Mouse (Mus musculus): ENCODE measurements around the gene Pisd. TPM values are rescaled to one million over a fixed set of nuclear protein-coding genes. Genes with fewer than 3 reads are reported as not detected.
"Not testable (repeated sequence)": the region's sequence is repeated elsewhere in the genome, so short reads cannot be mapped to it uniquely, and the experiment has no call there.

Gene Pisd
- polyA plus RNA-seq, 1 experiment from 2014 or later: 78.0 TPM

GRCm38 (mm10) chr5:32740850-32741249 is 44.6 kb downstream of the Pisd start:
- H3K36me3 ChIP-seq; H3K4me2 ChIP-seq (replicated peaks); H3K4me3 ChIP-seq; H3K27ac ChIP-seq; H3K27me3 ChIP-seq (replicated peaks); ATAC-seq (ENCODE audit: low FRiP score, low read depth); H3K9me3 ChIP-seq; H3K9ac ChIP-seq; H3K4me1 ChIP-seq: not testable (repeated sequence)
- 87% methylated on average over 8 of the region's 8 CpGs for WGBS

GRCm38 (mm10) chr5:32740138-32740537 is 45.3 kb downstream of the Pisd start:
- Histone ChIP-seq H3K9me3 (no peaks in the 10 kb centered on the region), H3K36me3 (peaks cover 14% of the 10 kb centered on the region; the same call in 1 of the 2 replicates), H3K4me3 (no peak overlapping the region), H3K27me3 (replicated peaks) (no peaks in the 10 kb centered on the region), H3K9ac (no peak overlapping the region), H3K4me1 (peaks cover 6% of the 10 kb centered on the region; the same call in 1 of the 2 replicates), H3K27ac (no peak overlapping the region), H3K4me2 (replicated peaks) (no peak overlapping the region)
- ATAC-seq (ENCODE audit: low FRiP score, low read depth): no peak
- 97% methylated on average over 3 of the region's 3 CpGs for WGBS

- WGBS: 89% methylated on average over 3 of the region's 3 CpGs
- ATAC-seq (ENCODE audit: low FRiP score, low read depth); H3K4me3 ChIP-seq; H3K4me2 ChIP-seq (replicated peaks); H3K27ac ChIP-seq; H3K27me3 ChIP-seq (replicated peaks); H3K4me1 ChIP-seq; H3K9me3 ChIP-seq; H3K9ac ChIP-seq: not testable (repeated sequence)
- H3K36me3 ChIP-seq: peaks cover 18% of the 10 kb centered on the region; the same call in 1 of the 2 replicates
Measured at GRCm38 (mm10) chr5:32736770-32737169, 48.7 kb downstream of the Pisd start.

GRCm38 (mm10) chr5:32735779-32736178 is 49.7 kb downstream of the Pisd start:
- WGBS: 89% methylated on average over 6 of the region's 6 CpGs
- Histone ChIP-seq H3K4me3 (no peak overlapping the region), H3K27me3 (replicated peaks) (no peaks in the 10 kb centered on the region), H3K9ac (no peak overlapping the region), H3K36me3 (peaks cover 18% of the 10 kb centered on the region; the same call in 1 of the 2 replicates), H3K4me2 (replicated peaks) (no peak overlapping the region), H3K9me3 (no peaks in the 10 kb centered on the region), H3K4me1 (no peaks in the 10 kb centered on the region), H3K27ac (no peak overlapping the region)
- ATAC-seq (ENCODE audit: low FRiP score, low read depth): no peak

- peaks cover 18% of the 10 kb centered on the region; the same call in 1 of the 2 replicates for H3K36me3 ChIP-seq
- not testable (repeated sequence) for H3K27ac ChIP-seq; ATAC-seq (ENCODE audit: low FRiP score, low read depth); H3K4me2 ChIP-seq (replicated peaks); H3K27me3 ChIP-seq (replicated peaks); H3K4me3 ChIP-seq; H3K9me3 ChIP-seq; H3K9ac ChIP-seq; H3K4me1 ChIP-seq
- WGBS: 92% methylated on average over 6 of the region's 6 CpGs
Measured at GRCm38 (mm10) chr5:32733892-32734291, 51.6 kb downstream of the Pisd start.

- H3K4me1 ChIP-seq: no peaks in the 10 kb centered on the region
- H3K4me3 ChIP-seq: no peak overlapping the region
- no peak overlapping the region for H3K9ac ChIP-seq
- no peaks in the 10 kb centered on the region; the same call in 1 of the 2 replicates for H3K36me3 ChIP-seq
- H3K27me3 ChIP-seq (replicated peaks): no peaks in the 10 kb centered on the region
- H3K9me3 ChIP-seq: no peaks in the 10 kb centered on the region
- H3K4me2 ChIP-seq (replicated peaks): no peak overlapping the region
- 88% methylated on average over 8 of the region's 8 CpGs for WGBS
- H3K27ac ChIP-seq: no peak overlapping the region
- ATAC-seq (ENCODE audit: low FRiP score, low read depth): no peak
Measured at GRCm38 (mm10) chr5:32728851-32729250, 56.6 kb downstream of the Pisd start.

GRCm38 (mm10) chr5:32728300-32728699 is 57.1 kb downstream of the Pisd start:
- no peak for ATAC-seq (ENCODE audit: low FRiP score, low read depth)

GRCm38 (mm10) chr5:32725397-32725796 is 60.0 kb downstream of the Pisd start:
- not testable (repeated sequence) for H3K4me2 ChIP-seq (replicated peaks); H3K9me3 ChIP-seq; ATAC-seq (ENCODE audit: low FRiP score, low read depth); H3K36me3 ChIP-seq; H3K4me1 ChIP-seq; H3K4me3 ChIP-seq; H3K9ac ChIP-seq; H3K27me3 ChIP-seq (replicated peaks); H3K27ac ChIP-seq
- 76% methylated on average over 3 of the region's 3 CpGs for WGBS

More at GRCm38 (mm10) chr5:32728300-32728699, 57.1 kb downstream of the Pisd start:
- WGBS: 91% methylated on average over 7 of the region's 7 CpGs
- H3K27ac ChIP-seq: no peak overlapping the region
- H3K4me3 ChIP-seq: no peak overlapping the region
- no peaks in the 10 kb centered on the region for H3K27me3 ChIP-seq (replicated peaks)
- no peaks in the 10 kb centered on the region for H3K9me3 ChIP-seq
- H3K36me3 ChIP-seq: no peaks in the 10 kb centered on the region; the same call in 1 of the 2 replicates
- no peak overlapping the region for H3K4me2 ChIP-seq (replicated peaks)
- no peaks in the 10 kb centered on the region for H3K4me1 ChIP-seq
- no peak overlapping the region for H3K9ac ChIP-seq

GRCm38 (mm10) chr5:32723981-32724380 is 61.5 kb downstream of the Pisd start:
- Histone ChIP-seq H3K36me3 (no peaks in the 10 kb centered on the region), H3K27me3 (replicated peaks) (no peaks in the 10 kb centered on the region), H3K4me3 (no peak overlapping the region), H3K9me3 (no peaks in the 10 kb centered on the region), H3K4me1 (no peaks in the 10 kb centered on the region), H3K27ac (no peak overlapping the region), H3K9ac (no peak overlapping the region), H3K4me2 (replicated peaks) (no peak overlapping the region)
- no peak for ATAC-seq (ENCODE audit: low FRiP score, low read depth)
- WGBS: 86% methylated on average over 7 of the region's 7 CpGs

GRCm38 (mm10) chr5:32722711-32723110 is 62.7 kb downstream of the Pisd start:
- WGBS: 89% methylated on average over 8 of the region's 8 CpGs
- H3K9me3 ChIP-seq; H3K4me2 ChIP-seq (replicated peaks); H3K4me1 ChIP-seq; H3K9ac ChIP-seq; H3K27me3 ChIP-seq (replicated peaks); ATAC-seq (ENCODE audit: low FRiP score, low read depth); H3K4me3 ChIP-seq; H3K36me3 ChIP-seq; H3K27ac ChIP-seq: not testable (repeated sequence)

GRCm38 (mm10) chr5:32722263-32722662 is 63.2 kb downstream of the Pisd start:
- no peaks in the 10 kb centered on the region for H3K27me3 ChIP-seq (replicated peaks)
- H3K4me2 ChIP-seq (replicated peaks): no peak overlapping the region
- no peak overlapping the region for H3K4me3 ChIP-seq
- H3K27ac ChIP-seq: no peak overlapping the region
- no peak for ATAC-seq (ENCODE audit: low FRiP score, low read depth)
- no peaks in the 10 kb centered on the region for H3K36me3 ChIP-seq
- no peaks in the 10 kb centered on the region for H3K9me3 ChIP-seq
- WGBS: 69% methylated on average over 7 of the region's 7 CpGs
- no peaks in the 10 kb centered on the region for H3K4me1 ChIP-seq
- no peak overlapping the region for H3K9ac ChIP-seq

GRCm38 (mm10) chr5:32721316-32721715 is 64.1 kb downstream of the Pisd start:
- Histone ChIP-seq H3K9me3 (no peaks in the 10 kb centered on the region), H3K27ac (no peak overlapping the region), H3K9ac (no peak overlapping the region), H3K4me1 (no peaks in the 10 kb centered on the region), H3K4me2 (replicated peaks) (no peak overlapping the region), H3K36me3 (no peaks in the 10 kb centered on the region), H3K27me3 (replicated peaks) (no peaks in the 10 kb centered on the region), H3K4me3 (no peak overlapping the region)
- no peak for ATAC-seq (ENCODE audit: low FRiP score, low read depth)
- 63% methylated on average over 3 of the region's 3 CpGs for WGBS

GRCm38 (mm10) chr5:32720416-32720815 is 65.0 kb downstream of the Pisd start:
- H3K27me3 ChIP-seq (replicated peaks): no peaks in the 10 kb centered on the region
- WGBS: 82% methylated on average over 9 of the region's 9 CpGs
- H3K9me3 ChIP-seq: no peaks in the 10 kb centered on the region
- H3K4me3 ChIP-seq: no peak overlapping the region
- no peak overlapping the region for H3K9ac ChIP-seq
- H3K36me3 ChIP-seq: no peaks in the 10 kb centered on the region
- H3K4me2 ChIP-seq (replicated peaks): no peak overlapping the region
- H3K4me1 ChIP-seq: no peaks in the 10 kb centered on the region
- no peak for ATAC-seq (ENCODE audit: low FRiP score, low read depth)
- no peak overlapping the region for H3K27ac ChIP-seq

Measured in neural tube, embryonic 12.5 days (tissue).